Mouse (Mus musculus) megakaryocyte progenitor cell, adult 5-6 weeks (primary cell): ENCODE measurements around the gene Vmn1r148. TPM values are rescaled to one million over a fixed set of nuclear protein-coding genes. Genes with fewer than 3 reads are reported as not detected.
"Not testable (repeated sequence)": the region's sequence is repeated elsewhere in the genome, so short reads cannot be mapped to it uniquely, and the experiment has no call there.

ENCODE experiments used
- ATAC-seq: replicated peaks from 2 replicates; pipeline ENCODE4 v1.8.0; 2016; ENCODE audit warnings: mild to moderate bottlenecking, moderate TSS enrichment, inconsistent platforms; ENCODE audit not compliant: poor library complexity
- total RNA-seq, 2 experiments: library from RNA; stranded (forward) in 1 of 2; stranded (reverse) in 1 of 2; fragments of 157-497, 149-512 nt in 1 of 2; fragments of 200-1000 nt in 1 of 2; gene quantifications; 2 replicates each; pipeline versions ENCODE4 v1.2.3 to v1.2.4; 2015 to 2017

Gene Vmn1r148
- total RNA-seq (2015) = not detected in 2 replicates
- total RNA-seq (2017) = not detected in 2 replicates

DNA sequence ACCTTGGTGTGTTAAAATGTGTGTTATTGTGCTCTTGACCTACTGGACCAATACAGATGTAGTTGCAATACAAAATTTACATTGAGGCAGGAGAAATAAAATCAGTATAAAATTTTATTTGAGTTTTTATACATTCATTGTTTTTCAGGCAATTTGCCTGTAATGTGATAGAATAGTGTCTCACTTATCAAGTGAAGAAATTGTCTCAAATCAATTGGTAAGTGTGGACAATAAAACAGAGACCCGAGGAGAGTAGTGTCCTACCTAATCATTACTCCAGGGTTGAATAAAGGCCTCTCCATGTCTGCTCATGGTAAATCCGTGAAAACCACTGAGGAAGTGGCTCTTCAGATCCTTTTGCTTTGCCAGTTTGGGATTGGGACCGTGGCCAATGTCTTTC lies at the start of gene Vmn1r148:
Vmn1r148 (plus strand) TSS at position 301 of the 400 bp plus-strand sequence.
- not testable (repeated sequence) for ATAC-seq

DNA sequence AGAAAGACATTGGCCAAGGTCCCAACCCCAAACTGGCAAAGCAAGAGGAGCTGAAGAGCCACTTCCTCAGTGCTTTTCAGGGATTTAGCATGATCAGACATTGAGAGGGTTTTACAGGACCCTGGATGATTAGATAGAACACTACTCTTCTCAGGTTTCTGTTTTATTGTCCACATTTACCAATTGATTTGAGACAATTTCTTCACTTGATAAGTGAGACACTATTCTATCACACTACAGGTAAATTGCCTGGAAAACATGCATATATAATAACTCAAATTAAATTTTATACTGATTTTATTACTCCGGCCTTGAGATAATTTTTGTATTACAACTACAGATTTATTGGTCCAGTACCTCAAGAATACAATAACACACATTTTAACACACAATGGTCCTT lies 42.4 kb upstream of the Vmn1r148 start, which contains the start of gene Gm8660:
Gm8660 (minus strand) TSS at position 101 of the 400 bp plus-strand sequence.
- ATAC-seq = not testable (repeated sequence)

DNA sequence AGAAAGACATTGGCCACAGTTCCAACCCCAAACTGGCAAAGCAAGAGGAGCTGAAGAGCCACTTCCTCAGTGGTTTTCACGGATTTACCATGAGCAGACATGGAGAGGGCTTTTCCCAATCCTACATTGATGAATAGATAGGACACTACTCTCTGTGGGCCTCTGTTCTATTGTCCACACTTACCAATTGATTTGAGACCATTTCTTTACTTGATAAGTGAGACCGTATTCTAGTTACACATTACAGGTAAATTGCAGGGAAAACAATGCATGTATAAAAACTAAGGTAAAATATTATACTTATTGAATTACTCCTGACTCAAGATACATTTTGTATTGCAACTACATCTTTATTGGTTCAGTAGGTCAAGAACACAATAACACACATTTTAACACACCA lies 24.7 kb downstream of the Vmn1r148 start, which contains the start of gene Vmn1r149:
Vmn1r149 (minus strand) TSS at position 101 of the 400 bp plus-strand sequence.
- ATAC-seq = not testable (repeated sequence)

DNA sequence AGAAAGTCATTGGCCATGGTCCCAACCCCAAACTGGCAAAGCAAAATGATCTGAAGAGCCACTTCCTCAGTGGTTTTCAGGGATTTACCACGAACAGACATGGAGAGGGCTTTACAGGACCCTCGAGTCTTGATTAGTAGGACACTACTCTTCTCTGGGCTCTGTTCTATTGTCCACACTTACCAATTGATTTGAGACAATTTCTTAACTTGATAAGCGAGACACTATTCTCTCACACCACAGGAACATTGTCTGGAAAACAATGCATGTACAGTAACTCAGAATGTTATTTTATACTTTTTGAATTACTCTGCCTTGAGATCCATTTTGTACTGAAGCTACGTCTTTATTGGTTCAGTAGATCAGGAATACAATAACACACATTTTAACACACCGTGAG lies 50.6 kb downstream of the Vmn1r148 start, which contains the start of gene Gm10665:
Gm10665 (minus strand) TSS at position 101 of the 400 bp plus-strand sequence.
- ATAC-seq = not testable (repeated sequence)

Other genes starting within 250 kb of the Vmn1r148 start
- not detected in 2 replicates for gene Vmn1r142, start 249.5 kb upstream of the Vmn1r148 start, total RNA-seq (2015)
- gene Vmn1r142, start 249.5 kb upstream of the Vmn1r148 start, total RNA-seq (2017) = not detected in 2 replicates
- gene Vmn1r143, start 224.2 kb upstream of the Vmn1r148 start, total RNA-seq (2015) = not detected in 2 replicates
- not detected in 2 replicates for gene Vmn1r143, start 224.2 kb upstream of the Vmn1r148 start, total RNA-seq (2017)
- not detected in 2 replicates for gene Gm8653, start 212.3 kb upstream of the Vmn1r148 start, total RNA-seq (2015)
- gene Gm8653, start 212.3 kb upstream of the Vmn1r148 start, total RNA-seq (2017) = not detected in 2 replicates
- gene Gm8453, start 184.1 kb upstream of the Vmn1r148 start, total RNA-seq (2015) = not detected in 2 replicates
- gene Gm8453, start 184.1 kb upstream of the Vmn1r148 start, total RNA-seq (2017) = not detected in 2 replicates
- not detected in 2 replicates for gene Gm4187, start 83.9 kb upstream of the Vmn1r148 start, total RNA-seq (2015)
- gene Gm4187, start 83.9 kb upstream of the Vmn1r148 start, total RNA-seq (2017) = not detected in 2 replicates
- not detected in 2 replicates for gene Gm8660, start 42.5 kb upstream of the Vmn1r148 start, total RNA-seq (2015)
- not detected in 2 replicates for gene Gm8660, start 42.5 kb upstream of the Vmn1r148 start, total RNA-seq (2017)
- not detected in 2 replicates for gene Vmn1r149, start 24.6 kb downstream of the Vmn1r148 start, total RNA-seq (2015)
- not detected in 2 replicates for gene Vmn1r149, start 24.6 kb downstream of the Vmn1r148 start, total RNA-seq (2017)
- not detected in 2 replicates for gene Gm10665, start 50.5 kb downstream of the Vmn1r148 start, total RNA-seq (2015)
- gene Gm10665, start 50.5 kb downstream of the Vmn1r148 start, total RNA-seq (2017) = not detected in 2 replicates
- gene Vmn1r151, start 86.1 kb downstream of the Vmn1r148 start, total RNA-seq (2015) = not detected in 2 replicates
- gene Vmn1r151, start 86.1 kb downstream of the Vmn1r148 start, total RNA-seq (2017) = not detected in 2 replicates
- not detected in 2 replicates for gene Vmn1r152, start 109.4 kb downstream of the Vmn1r148 start, total RNA-seq (2015)
- not detected in 2 replicates for gene Vmn1r152, start 109.4 kb downstream of the Vmn1r148 start, total RNA-seq (2017)
- gene Gm8677, start 121.3 kb downstream of the Vmn1r148 start, total RNA-seq (2015) = not detected in 2 replicates
- not detected in 2 replicates for gene Gm8677, start 121.3 kb downstream of the Vmn1r148 start, total RNA-seq (2017)
- not detected in 2 replicates for gene Gm4201, start 151.8 kb downstream of the Vmn1r148 start, total RNA-seq (2015)
- not detected in 2 replicates for gene Gm4201, start 151.8 kb downstream of the Vmn1r148 start, total RNA-seq (2017)
- not detected in 2 replicates for gene Gm4565, start 174.5 kb downstream of the Vmn1r148 start, total RNA-seq (2015)
- gene Gm4565, start 174.5 kb downstream of the Vmn1r148 start, total RNA-seq (2017) = not detected in 2 replicates
- not detected in 2 replicates for gene Vmn1r155, start 244.4 kb downstream of the Vmn1r148 start, total RNA-seq (2015)
- not detected in 2 replicates for gene Vmn1r155, start 244.4 kb downstream of the Vmn1r148 start, total RNA-seq (2017)